Mouse (Mus musculus) limb, embryonic 12.5 days (tissue): ENCODE measurements around the gene BC048679. TPM values are rescaled to one million over a fixed set of nuclear protein-coding genes. Genes with fewer than 3 reads are reported as not detected.

Experiments used
- ATAC-seq: fragments of 200-750 bp; cut with Nextera tagmentation; 2 replicates; pipeline ENCODE4 v1.8.0; 2017; ENCODE audit warnings: low read depth, moderate TSS enrichment; ENCODE audit not compliant: insufficient number of reproducible peaks, insufficient read depth, low FRiP score, low TSS enrichment
- H3K27ac ChIP-seq: fragments of 300-500 bp; sonication (generic); 2 replicates; pipeline ENCODE4 v1.5.1; 2016; ENCODE audit warnings: mild to moderate bottlenecking, moderate library complexity
- H3K27me3 ChIP-seq: fragments of 300-500 bp; sonication (generic); 2 replicates; pipeline ENCODE4 v1.6.1; 2016; ENCODE audit warnings: mild to moderate bottlenecking, moderate library complexity
- H3K36me3 ChIP-seq: fragments of 300-500 bp; sonication (generic); 2 replicates; pipeline ENCODE4 v1.6.1; 2016; ENCODE audit warnings: mild to moderate bottlenecking, moderate library complexity
- H3K4me1 ChIP-seq: fragments of 300-500 bp; sonication (generic); replicated peaks from 2 replicates; pipeline ENCODE4 v1.6.1; 2016
- H3K4me2 ChIP-seq: fragments of 300-500 bp; sonication (generic); 2 replicates; pipeline ENCODE4 v1.6.1; 2016; ENCODE audit warnings: mild to moderate bottlenecking, moderate library complexity
- H3K4me3 ChIP-seq: fragments of 300-500 bp; sonication (generic); replicated peaks from 2 replicates; pipeline ENCODE4 v1.5.1; 2016; ENCODE audit warnings: mild to moderate bottlenecking
- H3K9ac ChIP-seq: fragments of 300-500 bp; sonication (generic); replicated peaks from 2 replicates; pipeline ENCODE4 v1.6.1; 2016; ENCODE audit warnings: mild to moderate bottlenecking, moderate library complexity
- H3K9me3 ChIP-seq: fragments of 300-500 bp; sonication (generic); 2 replicates; pipeline ENCODE4 v1.6.1; 2016; ENCODE audit warnings: mild to moderate bottlenecking, moderate library complexity
- WGBS: fragments of 180-500 bp; shearing (Covaris S2); methylation state at CpG from one replicate; pipeline ENCODE4 v1.1.7; 2016; 5-methylcytosine and 5-hydroxymethylcytosine counted together
- polyA plus RNA-seq: library from polyadenylated mRNA; unstranded; fragments of >200 nt; fragmentation: Nextera tagmentation; extraction: Ambion mirVana; gene quantifications from 2 replicates; pipeline ENCODE4 v1.2.1, GENCODE M21; 2016

BC048679 gene
- polyA plus RNA-seq, 1 experiment from 2014 or later: not detected

- Histone ChIP-seq H3K9me3 (no peaks in the 10 kb centered on the region), H3K36me3 (no peaks in the 10 kb centered on the region), H3K27ac (no peak overlapping the region), H3K27me3 (peaks cover 34% of the 10 kb centered on the region), H3K9ac (no peak overlapping the region), H3K4me3 (peak overlapping the region; percentile 25), H3K4me1 (peaks cover 8% of the 10 kb centered on the region; the same call in 1 of the 2 replicates), H3K4me2 (peak overlapping the region; percentile 47)
- no peak for ATAC-seq
- WGBS: 2% methylated on average over 24 of the region's 24 CpGs
Measured at GRCm38 (mm10) chr7:81476833-81477232, 21.2 kb downstream of the BC048679 start.

GRCm38 (mm10) chr7:81475221-81475620 lies 22.9 kb downstream of the BC048679 start:
- WGBS: 80% methylated on average over 3 of the region's 3 CpGs
- Histone ChIP-seq H3K9ac (no peak overlapping the region), H3K27ac (no peak overlapping the region), H3K4me3 (no peak overlapping the region), H3K9me3 (no peaks in the 10 kb centered on the region), H3K4me2 (no peak overlapping the region), H3K4me1 (peaks cover 8% of the 10 kb centered on the region; the same call in 1 of the 2 replicates), H3K27me3 (peaks cover 34% of the 10 kb centered on the region), H3K36me3 (no peaks in the 10 kb centered on the region)
- no peak for ATAC-seq

- Histone ChIP-seq H3K4me1 (no peaks in the 10 kb centered on the region), H3K36me3 (no peaks in the 10 kb centered on the region), H3K27ac (no peak overlapping the region), H3K4me3 (no peak overlapping the region), H3K4me2 (no peak overlapping the region), H3K9ac (no peak overlapping the region), H3K9me3 (no peaks in the 10 kb centered on the region), H3K27me3 (peaks cover 32% of the 10 kb centered on the region)
- ATAC-seq: no peak
- WGBS: 77% methylated on average over 9 of the region's 9 CpGs
Measured at GRCm38 (mm10) chr7:81464906-81465450, 33.1 kb downstream of the BC048679 start.

GRCm38 (mm10) chr7:81464116-81464515 lies 34.0 kb downstream of the BC048679 start:
- H3K4me3 ChIP-seq: no peak overlapping the region
- 4% methylated on average over 4 of the region's 4 CpGs for WGBS
- ATAC-seq: no peak; the same call in 1 of the 2 replicates

DNA sequence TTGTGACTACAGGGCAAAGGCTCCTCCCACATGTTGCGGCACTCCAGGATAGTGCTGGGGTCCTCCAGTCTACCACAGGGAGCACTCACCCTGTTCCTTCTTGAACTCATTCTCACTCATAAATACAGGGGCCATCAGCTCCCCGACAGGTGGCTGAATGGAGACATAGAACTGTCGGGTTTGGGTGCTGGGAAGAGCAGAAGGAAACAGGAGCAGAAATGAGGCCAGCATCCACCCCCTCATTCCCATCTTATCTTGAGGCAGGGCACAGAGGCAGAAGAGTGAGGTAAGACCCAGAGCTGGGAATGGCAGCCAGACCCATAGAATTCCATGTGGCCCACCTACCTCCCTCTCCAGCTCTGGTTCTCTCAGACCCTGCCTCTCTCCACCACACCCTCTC lies 35.3 kb downstream of the BC048679 start:
- H3K4me3 ChIP-seq: no peak overlapping the region
- H3K9me3 ChIP-seq: no peaks in the 10 kb centered on the region
- H3K4me1 ChIP-seq: no peaks in the 10 kb centered on the region
- 72% methylated on average over 3 of the region's 3 CpGs for WGBS
- no peaks in the 10 kb centered on the region for H3K36me3 ChIP-seq
- ATAC-seq: no peak
- no peak overlapping the region for H3K4me2 ChIP-seq
- H3K9ac ChIP-seq: no peak overlapping the region
- peaks cover 51% of the 10 kb centered on the region for H3K27me3 ChIP-seq
- no peak overlapping the region for H3K27ac ChIP-seq

More at GRCm38 (mm10) chr7:81464116-81464515, 34.0 kb downstream of the BC048679 start:
- H3K36me3 ChIP-seq: no peaks in the 10 kb centered on the region
- no peaks in the 10 kb centered on the region for H3K4me1 ChIP-seq
- no peak overlapping the region for H3K4me2 ChIP-seq
- peaks cover 38% of the 10 kb centered on the region for H3K27me3 ChIP-seq
- no peaks in the 10 kb centered on the region for H3K9me3 ChIP-seq
- no peak overlapping the region for H3K9ac ChIP-seq
- no peak overlapping the region for H3K27ac ChIP-seq

DNA sequence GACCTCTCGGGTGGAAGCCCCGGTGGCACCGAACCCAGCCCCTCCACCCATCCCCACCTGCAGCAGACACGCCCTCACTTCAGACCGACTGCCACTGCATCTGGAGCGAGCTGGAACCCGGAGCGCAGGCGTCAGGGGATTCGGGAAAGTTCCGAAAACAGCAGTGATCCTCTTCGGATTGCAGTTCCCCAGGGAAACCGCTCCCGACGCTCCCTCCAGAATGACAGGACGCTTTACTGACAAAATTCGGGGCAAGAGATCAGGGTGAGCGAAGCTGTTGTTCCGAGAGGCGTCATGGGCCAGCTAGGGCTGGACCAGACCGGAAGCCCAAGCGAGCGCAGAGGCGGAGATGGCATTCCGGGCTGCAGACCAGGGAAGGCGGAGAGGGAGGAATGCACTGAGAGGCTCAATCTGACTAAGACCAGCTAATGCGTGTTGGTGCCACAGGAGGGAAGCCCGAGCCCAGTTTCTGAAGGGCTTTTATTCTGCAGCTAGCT lies 42.9 kb downstream of the BC048679 start, which contains the start of gene Cpeb1:
Gene Cpeb1 (minus strand): TSS at position 311 of the 497 bp plus-strand sequence.
- no peak for ATAC-seq
- peak within 1 kb of the TSS; percentile 42; the same call in 1 of the 2 replicates for H3K9ac ChIP-seq

DNA sequence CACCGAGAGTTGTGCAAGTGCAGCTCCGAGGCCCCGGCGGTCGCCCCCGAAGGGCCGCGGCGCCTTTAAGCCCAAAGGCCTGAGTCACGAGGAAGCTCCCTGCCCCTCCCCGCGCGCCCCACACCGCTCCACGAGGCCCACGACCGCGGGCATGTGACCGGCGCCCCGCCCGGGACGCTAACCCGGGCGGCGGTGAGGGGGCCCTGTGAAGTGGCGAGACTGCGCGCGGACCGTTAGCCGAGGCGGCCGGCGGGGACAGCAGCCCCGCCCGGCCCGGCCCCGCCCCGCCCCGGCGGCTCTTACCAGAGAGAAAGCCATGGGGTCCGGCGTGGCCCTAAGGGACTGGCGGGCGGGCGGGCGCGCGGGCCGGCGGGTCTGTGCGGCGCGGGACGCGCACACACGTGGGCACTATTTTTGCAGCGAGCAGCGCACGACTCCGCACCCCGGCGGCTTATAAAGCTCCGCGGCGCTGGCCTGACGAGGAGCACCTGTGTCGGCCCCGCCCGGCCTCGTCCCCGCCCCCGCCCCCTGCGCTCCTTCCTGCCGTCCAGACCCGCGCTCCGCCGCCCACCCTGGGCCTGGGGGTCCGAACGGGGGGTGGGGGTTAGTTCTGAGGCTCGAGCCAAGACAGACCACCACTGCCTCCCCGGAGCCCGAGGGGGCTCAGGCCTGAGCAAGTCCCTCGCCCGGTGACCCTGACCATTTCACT lies 43.6 kb downstream of the BC048679 start:
- peak overlapping the region; percentile 42; the same call in 1 of the 2 replicates for H3K9ac ChIP-seq
- H3K27ac ChIP-seq: no peak overlapping the region
- H3K4me2 ChIP-seq: peak overlapping the region; percentile 93
- peaks cover 85% of the 10 kb centered on the region for H3K27me3 ChIP-seq
- peaks cover 27% of the 10 kb centered on the region for H3K4me1 ChIP-seq
- no peaks in the 10 kb centered on the region for H3K9me3 ChIP-seq
- H3K36me3 ChIP-seq: no peaks in the 10 kb centered on the region
- 2% methylated on average over 76 of the region's 87 CpGs for WGBS
- peak; percentile 56 for ATAC-seq
- H3K4me3 ChIP-seq: peak overlapping the region; percentile 54

More for the DNA sequence above, 42.9 kb downstream of the BC048679 start, which contains the start of gene Cpeb1:
- Histone ChIP-seq H3K9me3 (no peaks in the 10 kb centered on the region), H3K27ac (no peak within 1 kb of the TSS), H3K27me3 (peaks cover 85% of the 10 kb centered on the region), H3K4me1 (peaks cover 27% of the 10 kb centered on the region), H3K4me3 (peak within 1 kb of the TSS; percentile 54), H3K36me3 (no peaks in the 10 kb centered on the region), H3K4me2 (peak within 1 kb of the TSS; percentile 93)
- under 1% methylated on average over 28 of the region's 28 CpGs for WGBS

DNA sequence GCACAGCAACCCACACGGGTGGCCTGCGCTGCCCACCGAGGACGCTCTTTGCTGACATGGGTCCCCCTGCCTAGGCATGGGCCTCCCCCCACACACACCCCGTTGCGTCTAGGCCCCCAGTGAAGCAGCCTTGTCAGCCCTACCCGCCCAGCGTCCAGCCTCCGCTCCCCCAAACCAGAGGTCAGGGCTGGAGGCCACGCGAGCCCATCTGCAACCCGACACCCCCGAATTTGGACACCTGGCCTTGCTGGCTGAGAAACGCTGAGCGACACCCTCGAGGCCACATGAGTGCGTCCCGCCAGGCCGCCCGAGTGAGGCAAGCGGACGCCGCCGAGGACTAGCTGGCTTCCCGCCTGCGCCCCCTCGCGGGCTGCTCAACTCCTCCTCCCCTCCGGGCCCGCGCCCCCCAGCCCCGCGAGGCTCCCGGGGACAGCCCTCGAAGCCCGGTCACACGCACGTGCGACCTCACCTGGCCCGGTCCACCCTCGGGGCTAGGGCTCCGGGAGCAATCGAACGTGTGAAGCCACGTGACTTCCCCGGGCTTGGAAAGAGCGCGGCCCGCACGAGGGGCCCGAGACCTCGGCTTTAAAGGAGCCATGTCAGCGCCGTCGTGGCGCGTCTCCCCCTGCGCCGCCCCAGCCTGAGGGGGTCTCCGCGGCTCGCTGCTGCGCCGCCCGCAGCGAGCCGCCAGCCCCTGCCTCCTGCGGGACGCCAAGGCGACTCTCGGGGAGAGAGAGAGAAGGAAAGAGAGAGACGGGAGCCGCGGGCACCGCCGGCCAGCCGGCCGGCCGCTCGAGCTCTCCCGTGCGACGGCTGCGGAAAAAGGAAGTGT lies 44.4 kb downstream of the BC048679 start:
- Histone ChIP-seq H3K9me3 (no peaks in the 10 kb centered on the region), H3K36me3 (no peaks in the 10 kb centered on the region), H3K9ac (peak overlapping the region; percentile 42; the same call in 1 of the 2 replicates), H3K4me2 (peak overlapping the region; percentile 93), H3K4me1 (peaks cover 27% of the 10 kb centered on the region), H3K27ac (no peak overlapping the region), H3K27me3 (peaks cover 77% of the 10 kb centered on the region), H3K4me3 (peak overlapping the region; percentile 54)
- 4% methylated on average over 78 of the region's 84 CpGs for WGBS
- peak; percentile 37; the same call in 1 of the 2 replicates for ATAC-seq

GRCm38 (mm10) chr7:81452971-81453441 lies 45.1 kb downstream of the BC048679 start:
- H3K4me3 ChIP-seq: peak overlapping the region; percentile 54
- H3K9me3 ChIP-seq: no peaks in the 10 kb centered on the region
- 3% methylated on average over 20 of the region's 21 CpGs for WGBS
- H3K9ac ChIP-seq: 0 out of 2 replicates have a peak overlapping the region, but pooled peaks have one; percentile 9
- H3K4me1 ChIP-seq: peaks cover 27% of the 10 kb centered on the region
- H3K4me2 ChIP-seq: peak overlapping the region; percentile 93
- 0 out of 2 replicates have a peak, but pooled peaks have one; percentile 15 for ATAC-seq
- no peak overlapping the region for H3K27ac ChIP-seq
- H3K27me3 ChIP-seq: peaks cover 73% of the 10 kb centered on the region
- H3K36me3 ChIP-seq: no peaks in the 10 kb centered on the region
